Mouse (Mus musculus) frontal cortex, postnatal 14 days (tissue): ENCODE data around the gene Ppp4r3a.
"Not testable (repeated sequence)": the region's sequence is repeated elsewhere in the genome, so short reads cannot be mapped to it uniquely, and the experiment has no call there.

ENCODE experiments used
- DNase-seq, 2 experiments: peaks; one replicate each; pipeline ENCODE4 v3.0.0; 2022; ENCODE audit warnings: low spot score in 2 of 2

Gene Ppp4r3a

DNA sequence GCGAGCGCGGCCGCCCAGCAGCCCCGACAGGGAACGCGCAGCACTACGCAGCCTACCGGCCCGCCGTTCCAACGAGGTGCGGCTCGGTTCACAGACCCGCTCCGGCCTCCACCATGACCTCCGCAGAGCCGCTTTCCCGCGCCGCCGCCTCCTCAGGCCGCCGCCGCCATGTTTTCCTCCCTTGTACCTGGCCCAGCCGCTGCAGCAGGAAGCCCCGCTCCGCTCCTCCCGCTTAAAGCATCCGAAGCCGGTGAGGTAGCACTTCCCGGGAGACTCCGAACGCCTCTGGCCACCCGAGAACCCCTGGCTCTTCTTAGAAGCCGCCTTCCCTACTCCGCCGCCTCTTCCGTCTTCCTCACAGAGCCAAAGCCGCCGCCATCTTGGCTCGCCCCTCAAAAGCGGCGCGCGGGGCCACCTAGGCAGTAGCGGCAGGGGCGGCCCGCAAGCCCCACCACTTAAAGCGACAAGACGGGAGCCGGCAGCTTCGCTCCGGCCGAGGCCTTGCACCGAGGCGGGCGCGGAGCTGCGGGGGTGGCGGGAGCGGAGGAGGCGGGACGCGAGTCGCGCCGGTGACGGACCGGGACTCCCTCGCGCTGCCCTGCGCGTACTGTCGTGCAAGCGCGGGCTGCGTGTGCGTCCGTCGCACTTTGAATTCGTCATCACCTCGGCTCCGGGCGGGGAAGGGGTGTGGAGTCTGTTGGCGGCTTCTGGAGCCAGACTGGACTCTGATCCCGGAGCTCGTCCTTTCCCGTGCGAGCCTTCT is at the start of gene Ppp4r3a:
Gene Ppp4r3a, minus strand, starts transcription at position 627 of the 763 bp plus-strand sequence.
- peak; percentile 92 to 93 for DNase-seq

GRCm38 (mm10) chr12:101123013-101123412 is 39.5 kb upstream of the Ppp4r3a start:
- no peak for DNase-seq

GRCm38 (mm10) chr12:101122066-101122465 is 38.6 kb upstream of the Ppp4r3a start:
- not testable (repeated sequence) for DNase-seq

DNA sequence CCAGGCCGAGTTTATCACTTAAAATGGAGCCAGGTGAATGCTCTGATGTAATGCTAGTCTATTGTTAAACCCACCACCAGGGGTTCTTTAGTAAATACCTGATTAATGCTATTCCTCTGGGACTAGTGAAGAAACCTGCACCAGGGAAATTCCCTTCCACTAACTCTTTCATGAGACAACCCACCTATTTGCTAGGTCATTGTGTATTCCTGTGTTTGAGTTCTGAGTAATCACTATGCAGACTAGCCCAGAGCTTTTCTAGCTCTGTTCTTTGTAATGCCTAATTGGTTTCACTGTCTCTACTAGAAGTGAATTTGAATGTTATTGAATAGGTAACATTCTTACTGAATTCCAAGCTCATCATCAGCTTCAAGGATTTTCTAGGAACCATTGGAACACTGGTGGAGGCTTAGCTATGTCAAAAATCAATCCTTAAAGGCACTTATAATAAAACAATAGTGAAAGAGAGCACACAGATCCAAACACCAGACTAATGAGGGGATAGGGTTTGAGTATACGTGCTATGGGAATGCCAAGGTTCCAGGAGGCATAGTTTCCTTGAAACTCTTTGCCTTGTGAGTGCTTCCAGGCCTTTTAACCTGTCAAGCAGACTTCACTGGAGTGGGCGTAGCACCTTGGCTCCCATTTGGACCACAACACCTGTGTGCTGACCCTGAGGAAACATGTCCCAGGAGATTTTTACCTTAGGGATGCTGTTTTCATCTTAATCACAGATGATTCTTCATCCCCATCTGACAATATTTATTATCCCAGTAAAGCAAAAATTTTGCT is 26.5 kb upstream of the Ppp4r3a start:
- not testable (repeated sequence) for DNase-seq

- no peak for DNase-seq
These were observed 24.2 kb upstream of the Ppp4r3a start for GRCm38 (mm10) chr12:101107722-101108121.

- no peak for DNase-seq
These were observed 22.1 kb upstream of the Ppp4r3a start for GRCm38 (mm10) chr12:101105571-101105970.

DNA sequence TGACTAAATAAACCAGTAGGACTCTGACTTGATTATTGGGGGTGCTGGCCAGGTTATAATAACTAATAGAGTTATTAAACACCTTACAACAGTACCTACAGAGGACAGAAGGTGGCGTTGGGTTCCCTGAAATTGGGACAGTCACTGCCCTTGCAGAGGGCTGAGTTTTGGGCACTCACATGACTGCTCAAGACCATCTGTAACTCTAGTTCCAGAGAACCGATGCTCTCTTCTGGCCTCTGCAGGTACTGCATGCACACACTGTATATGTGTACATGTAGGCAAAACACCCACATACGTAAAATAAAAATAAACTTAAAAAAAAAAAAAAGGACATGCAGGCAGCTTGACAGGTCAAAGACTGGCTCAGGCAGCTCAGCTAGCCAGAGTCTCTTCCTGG is 19.1 kb upstream of the Ppp4r3a start:
- DNase-seq, result no peak

DNA sequence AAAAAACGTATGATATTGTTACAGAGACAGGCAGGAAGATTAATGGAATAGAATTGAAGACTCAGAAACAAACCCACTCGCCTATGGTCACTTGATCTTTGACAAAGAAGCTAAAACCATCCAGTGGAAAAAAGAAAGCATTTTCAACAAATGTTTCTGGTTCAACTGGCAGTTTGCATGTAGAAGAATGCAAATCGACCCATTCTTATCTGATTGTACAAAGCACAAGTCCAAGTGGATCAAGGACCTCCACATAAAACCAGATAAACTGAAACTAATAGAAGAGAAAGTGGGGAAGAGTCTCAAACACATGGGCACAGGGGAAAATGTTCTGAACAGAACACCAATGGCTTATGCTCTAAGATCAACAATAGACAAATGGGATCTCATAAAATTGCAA is 10.2 kb upstream of the Ppp4r3a start:
- not testable (repeated sequence) for DNase-seq

DNA sequence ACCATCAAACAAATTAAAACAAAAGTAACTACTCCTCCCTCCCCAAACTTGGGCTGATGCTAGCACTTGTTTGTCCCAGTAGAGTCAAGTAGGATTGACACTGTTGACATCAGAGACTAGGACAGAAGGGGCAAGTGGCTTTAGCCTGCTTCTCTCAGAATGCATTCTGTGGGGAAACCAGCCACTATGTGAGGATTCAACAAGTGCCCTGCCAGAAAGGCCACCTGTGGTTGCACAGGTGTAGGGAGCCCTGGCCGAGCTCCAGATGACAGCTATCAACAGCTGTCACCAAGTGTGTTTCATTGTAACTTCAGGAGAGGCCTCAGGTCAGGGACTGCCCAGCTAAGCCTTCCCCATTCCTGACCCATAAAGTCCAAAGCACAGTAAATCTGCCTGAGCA is 6.5 kb upstream of the Ppp4r3a start:
- DNase-seq, result no peak

GRCm38 (mm10) chr12:101087406-101087805 is 3.9 kb upstream of the Ppp4r3a start:
- no peak for DNase-seq

GRCm38 (mm10) chr12:101084881-101085666 is 1.6 kb upstream of the Ppp4r3a start:
- no peak for DNase-seq

DNA sequence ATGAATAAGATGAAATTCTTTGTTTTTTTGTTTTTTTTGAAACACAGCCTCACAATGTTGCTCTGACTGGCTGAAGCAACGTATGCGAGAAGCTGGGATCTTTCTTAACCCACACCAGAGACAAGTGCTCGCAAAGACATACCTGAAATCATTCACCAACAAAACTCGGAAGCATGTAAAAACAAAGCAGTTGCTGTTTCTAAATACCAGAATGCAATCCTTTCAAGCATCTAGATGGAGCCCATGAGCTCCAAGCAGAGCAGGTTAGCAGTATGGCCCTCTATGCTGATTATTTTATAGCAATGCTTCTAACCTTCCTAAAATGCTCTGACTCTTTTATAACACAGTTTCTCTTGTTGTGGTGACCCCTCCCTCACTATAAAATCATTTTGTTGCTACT is 735 bp upstream of the Ppp4r3a start:
- DNase-seq, result no peak

DNA sequence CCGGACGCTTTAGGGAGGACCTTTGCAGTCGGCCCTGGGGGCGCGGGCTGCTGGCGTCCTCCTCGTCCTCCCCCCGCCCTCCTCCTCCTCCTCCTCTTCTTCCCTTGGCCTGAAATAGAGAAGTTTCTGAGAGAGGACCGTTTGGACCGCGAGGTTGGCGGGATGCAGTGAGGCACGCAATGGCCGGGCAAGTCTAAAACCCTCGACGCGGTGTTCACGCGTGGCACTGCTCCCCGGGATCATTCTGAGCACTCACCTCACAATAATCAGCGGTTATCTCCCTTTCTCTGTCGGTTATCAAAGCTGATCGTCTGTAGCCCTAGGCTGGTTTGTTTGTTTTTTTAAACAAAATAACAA is 315 bp upstream of the Ppp4r3a start:
- no peak for DNase-seq

DNA sequence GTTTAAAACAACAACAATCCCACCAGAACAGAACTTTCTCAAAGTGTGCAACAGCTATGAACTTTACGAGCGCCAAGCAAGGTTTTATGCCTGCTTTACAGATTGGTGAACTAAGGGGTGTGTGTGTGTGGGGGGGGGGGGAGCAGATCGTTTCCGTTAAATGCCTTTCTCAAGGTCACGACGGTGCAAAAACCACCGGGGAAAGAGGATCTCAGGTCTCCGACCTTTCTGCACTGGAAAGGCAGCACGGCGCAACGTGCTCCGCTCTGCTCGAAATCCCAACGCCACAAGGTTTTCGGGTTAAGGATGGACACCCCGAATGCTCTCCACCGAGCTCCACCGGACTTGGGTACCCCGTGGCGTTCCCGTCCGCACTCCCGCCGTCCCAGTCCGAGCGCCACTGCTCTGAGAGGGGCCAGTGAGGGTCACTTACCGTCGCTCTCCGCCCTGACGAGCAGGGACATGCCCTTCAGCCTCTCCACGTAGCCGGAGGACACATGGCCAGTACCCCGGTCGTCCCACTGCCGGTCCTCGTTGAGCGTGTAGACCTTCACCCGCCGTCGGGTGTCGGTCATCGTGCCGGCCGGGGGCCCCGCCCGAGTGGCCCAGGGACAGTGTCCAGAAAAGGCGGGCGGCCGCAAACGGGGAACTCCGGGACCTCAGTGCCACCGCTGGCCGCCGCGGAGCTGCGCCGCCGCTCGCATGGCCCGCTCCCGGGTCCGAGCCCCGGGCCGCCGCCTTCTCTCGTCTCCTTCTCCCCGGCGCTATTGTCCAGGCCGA is 1.0 kb downstream of the Ppp4r3a start:
- DNase-seq, result peak; percentile 17 to 19

- DNase-seq, result no peak
These were observed 5.5 kb downstream of the Ppp4r3a start for GRCm38 (mm10) chr12:101077955-101078354.

- no peak for DNase-seq
These were observed 8.1 kb downstream of the Ppp4r3a start for GRCm38 (mm10) chr12:101075433-101075832.

DNA sequence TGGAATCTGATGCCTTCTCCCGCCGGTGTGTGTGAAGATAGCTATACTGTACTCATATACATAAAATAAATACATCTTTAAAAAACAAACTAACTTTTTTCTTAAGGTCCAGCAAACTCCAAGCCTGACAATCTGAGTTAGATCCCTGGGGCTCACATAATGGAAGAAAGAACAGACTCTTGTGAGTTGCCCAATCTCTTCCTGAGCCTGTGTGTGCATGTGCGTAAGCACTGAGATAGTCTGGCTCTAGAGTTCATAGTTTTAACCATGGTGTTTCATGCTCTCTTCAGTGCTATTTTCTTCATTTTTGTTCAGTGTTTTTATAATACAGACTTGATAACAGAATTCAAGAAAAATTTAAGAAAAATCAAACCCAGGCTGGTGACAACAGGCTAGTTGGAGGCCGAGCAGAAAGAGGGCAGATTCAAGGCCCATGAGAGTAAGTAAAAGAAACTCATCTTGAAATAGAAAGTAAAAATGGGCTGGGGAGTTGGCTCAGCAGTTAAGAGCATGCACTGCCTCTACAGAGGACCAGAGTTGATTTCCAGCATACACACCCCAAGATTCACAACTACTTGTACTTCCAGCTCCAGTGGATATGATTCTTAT is 8.6 kb downstream of the Ppp4r3a start:
- no peak for DNase-seq

- no peak for DNase-seq
These were observed 13.7 kb downstream of the Ppp4r3a start for GRCm38 (mm10) chr12:101069813-101070212.

- no peak for DNase-seq
These were observed 17.2 kb downstream of the Ppp4r3a start for GRCm38 (mm10) chr12:101066329-101066728.

GRCm38 (mm10) chr12:101039956-101040355 is 43.5 kb downstream of the Ppp4r3a start:
- DNase-seq, result no peak
